8 mouse cellular contexts compared by ENCODE assay signal in the genomic region with DNA sequence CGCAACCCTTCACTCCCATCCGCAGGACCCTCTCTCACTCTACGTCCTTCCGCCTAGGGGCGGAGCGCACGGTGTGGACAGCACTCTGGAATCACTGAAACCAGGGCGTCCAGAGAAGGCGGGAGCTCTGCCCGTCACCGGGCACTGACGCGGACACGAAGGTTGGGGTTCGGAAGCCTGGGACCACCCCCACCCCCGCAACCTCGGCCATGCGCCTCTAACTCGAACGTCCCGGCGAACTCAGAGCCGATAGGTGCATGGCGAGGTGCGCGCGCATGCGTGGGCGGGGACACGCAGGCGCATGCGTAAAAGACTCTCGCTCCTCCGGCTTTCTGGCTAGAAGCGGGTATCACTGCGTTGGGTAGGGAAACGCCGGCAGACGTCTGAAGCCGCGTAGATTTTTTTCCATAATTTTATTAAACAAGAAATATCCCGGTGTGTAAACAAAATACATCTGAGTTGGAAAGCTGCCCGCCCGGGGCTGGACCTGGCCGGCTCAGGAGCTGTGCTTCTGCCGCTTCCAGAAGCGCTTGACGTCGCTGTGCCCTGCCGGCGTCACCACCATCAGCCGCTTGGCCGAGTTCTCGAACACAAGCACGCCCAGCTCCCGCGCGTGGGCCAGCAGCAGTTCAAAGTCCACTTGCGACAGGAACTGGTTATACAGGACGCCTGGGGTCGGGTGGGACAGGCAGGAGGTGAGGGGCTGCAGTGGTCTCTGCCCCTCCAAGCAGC. TPM values are rescaled to one million over a fixed set of nuclear protein-coding genes. Genes with fewer than 3 reads are reported as not detected.
A peak's percentile ranks its signal among the peaks of the same experiment; 100 is the strongest.
DNase-seq lines count a peak whose midpoint lies in the region; ATAC-seq and TF ChIP-seq lines count a peak whose summit lies in the region.

Gene Vars2 (minus strand): TSS at position 259 of the 732 bp plus-strand sequence.

- H3K4me2 ChIP-seq in hindbrain, embryonic 14.5 days (replicated peaks): peak within 1 kb of the TSS; percentile 96

- WGBS in hindbrain, embryonic 14.5 days: under 1% methylated on average over 61 of the region's 61 CpGs

- peak within 1 kb of the TSS; percentile 75 for H3K9ac ChIP-seq in hindbrain, embryonic 14.5 days

- H3K4me3 ChIP-seq in hindbrain, embryonic 14.5 days (replicated peaks; ENCODE audit: low read length): peak within 1 kb of the TSS; percentile 71

- peak; percentile 62 for DNase-seq in Patski (ENCODE audit: low read depth, low spot score)
- DNase-seq in cerebellum, postnatal 14 days: peak; percentile 98 to 99
- peak; percentile 96 to 97 for DNase-seq in frontal cortex, postnatal 25 days (ENCODE audit: low spot score in 2 of 2)
- DNase-seq in hindbrain, embryonic 14.5 days (ENCODE audit: low spot score): peak; percentile 99
- DNase-seq in layer of hippocampus, postnatal 36 days: peak; percentile 94 to 96
- DNase-seq in lung, postnatal 36 days: peak; percentile 98
- DNase-seq in retina, postnatal 1 day: peak; percentile 96
- peak; percentile 92 to 97 for DNase-seq in urinary bladder, adult 18-20 months (ENCODE audit: low spot score in 2 of 2)

- peaks cover 14% of the 10 kb centered on the region; the same call in 1 of the 2 replicates for H3K4me1 ChIP-seq in hindbrain, embryonic 14.5 days (replicated peaks; ENCODE audit: control insufficient read depth, insufficient read depth, low read length)

- in situ Hi-C loops in Patski (cut with MboI; ENCODE audit: low pct_unique_long_range_greater_than_20kb): loop anchor here (5.0 kb wide), 1 partner anchor 85 kb away; no protein-coding TSS in a partner anchor

- no peaks in the 10 kb centered on the region for H3K27me3 ChIP-seq in Patski
- no peaks in the 10 kb centered on the region for H3K27me3 ChIP-seq in hindbrain, embryonic 14.5 days (ENCODE audit: control insufficient read depth, insufficient read depth, low read length)

- CTCF ChIA-PET in Patski (lab: Charles Lee): interaction anchor here (0.8 to 1.2 kb wide), 4 partner anchors 69 to 89 kb away, joined by 3 to 4 read pairs (median 3); no protein-coding TSS in a partner anchor

- H3K27ac ChIP-seq in hindbrain, embryonic 14.5 days: peak within 1 kb of the TSS; percentile 80

- peaks cover 14% of the 10 kb centered on the region for H3K36me3 ChIP-seq in hindbrain, embryonic 14.5 days (replicated peaks; ENCODE audit: control insufficient read depth, insufficient read depth)

- peak; percentile 24 for ATAC-seq in Patski
- ATAC-seq in hindbrain, embryonic 14.5 days (ENCODE audit: low FRiP score): peak; percentile 91

- POLR2A ChIA-PET in Patski (lab: Charles Lee): interaction anchor here (0.7 to 1.8 kb wide), 6 partner anchors 14 to 33 kb away, joined by 3 to 7 read pairs (median 4); no protein-coding TSS in a partner anchor

- no peak for TF ChIP-seq CTCF in Patski (IDR thresholded peaks at IDR 0.05)

- no peaks in the 10 kb centered on the region for H3K9me3 ChIP-seq in hindbrain, embryonic 14.5 days (ENCODE audit: control insufficient read depth, low read length)

RNA-seq across cellular contexts. Expression of gene Vars2, which starts in this region (rescaled TPM):
- polyA plus RNA-seq in Patski (2021): 34.4 TPM
- polyA plus RNA-seq in hindbrain, embryonic 14.5 days (2014; fragmentation: Nextera tagmentation; extraction: Ambion mirVana): 14.8 and 14.9 TPM in 2 replicates
- total RNA-seq in layer of hippocampus, postnatal 36 days (2021): 10 to 100 TPM; 41.8 to 43.4 TPM

Comparison
In these comparisons a context has a peak if more than half of its experiments do, and no peak if none do; other contexts are left out.
1. Peak in every context shown above with its lines: DNase-seq, ATAC-seq, H3K4me3 ChIP-seq and H3K27ac ChIP-seq.